Mouse (Mus musculus) v-Abl transformed pro-B cells (cell line): ENCODE results near the gene 1810062G17Rik.

ENCODE experiments used
- in situ Hi-C, 2 experiments: fragments of 400-800 bp; cut with MboI; formaldehyde crosslinking; loops; one replicate each; pipeline ENCODE4 v1.15.1; 2025; ENCODE audit not compliant: unreplicated experiment in 2 of 2

The 1810062G17Rik gene

DNA sequence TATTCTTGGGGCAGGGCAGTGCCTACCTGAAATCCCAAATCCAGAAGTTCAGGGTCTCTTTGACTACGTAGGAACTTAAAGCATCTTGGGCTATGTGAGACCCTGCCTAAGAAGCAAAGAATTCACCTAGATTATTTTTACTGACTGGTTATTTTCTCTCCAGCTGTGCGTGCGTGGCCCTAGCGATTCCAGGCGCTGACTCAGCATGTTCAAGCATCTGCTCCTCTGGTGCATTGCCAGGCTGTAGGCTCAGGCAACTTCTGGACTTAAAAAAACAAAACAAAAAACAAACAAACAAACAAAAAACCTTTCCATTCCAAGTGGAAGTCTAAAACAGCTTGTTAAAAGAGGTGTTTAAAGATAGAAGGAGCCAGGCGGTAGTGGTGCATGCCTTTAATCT, 22.5 kb downstream of the 1810062G17Rik start:
- in situ Hi-C loops = loop anchor here (5.0 to 25.0 kb wide), 4 partner anchors 316 to 811 kb away; no protein-coding TSS in a partner anchor

GRCm38 (mm10) chr3:36499418-36499817, 23.7 kb downstream of the 1810062G17Rik start:
- in situ Hi-C loops = loop anchor here (5.0 to 25.0 kb wide), 4 partner anchors 317 to 812 kb away; no protein-coding TSS in a partner anchor

DNA sequence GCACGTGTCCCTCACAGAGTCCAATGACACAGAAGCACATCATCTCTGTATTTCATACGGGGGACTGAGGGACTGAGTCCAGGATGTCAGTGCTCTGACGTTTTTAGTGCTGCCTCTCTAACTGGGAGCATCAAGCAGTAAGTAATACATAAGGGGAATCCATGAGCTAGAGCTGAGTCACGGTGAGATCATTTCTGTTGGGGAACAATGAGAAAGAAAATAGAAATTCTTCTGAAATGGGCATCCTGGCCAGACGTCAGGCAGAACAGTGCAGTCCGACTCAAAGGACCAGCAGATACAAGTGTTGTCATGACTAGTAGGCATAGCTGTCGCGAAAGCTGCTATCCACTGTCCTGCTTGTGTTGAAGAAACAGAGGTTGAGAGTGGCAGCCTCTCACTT, 25.2 kb downstream of the 1810062G17Rik start:
- in situ Hi-C loops = no loop called here

- in situ Hi-C loops = no loop called here
These were observed 25.8 kb downstream of the 1810062G17Rik start for GRCm38 (mm10) chr3:36501546-36501945.

DNA sequence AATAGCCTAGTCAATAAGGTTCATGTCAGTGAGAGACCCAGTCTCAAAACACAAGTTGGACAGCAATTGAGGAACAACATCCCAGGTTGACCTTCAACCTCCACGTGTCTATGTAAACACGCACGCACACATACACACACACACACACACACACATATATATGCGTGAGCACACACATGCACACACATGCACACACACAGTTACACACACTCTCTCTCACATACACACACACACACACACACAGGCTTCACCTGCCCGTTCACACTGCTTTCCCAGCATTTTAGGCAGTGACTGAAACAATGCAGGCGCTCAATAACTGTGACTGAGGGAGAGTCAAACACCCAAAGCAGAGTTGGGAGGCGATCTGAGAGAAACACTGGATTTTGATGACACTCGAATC, 29.6 kb downstream of the 1810062G17Rik start:
- in situ Hi-C loops = no loop called here

- in situ Hi-C loops = no loop called here
These were observed 30.3 kb downstream of the 1810062G17Rik start for GRCm38 (mm10) chr3:36505809-36506735.

DNA sequence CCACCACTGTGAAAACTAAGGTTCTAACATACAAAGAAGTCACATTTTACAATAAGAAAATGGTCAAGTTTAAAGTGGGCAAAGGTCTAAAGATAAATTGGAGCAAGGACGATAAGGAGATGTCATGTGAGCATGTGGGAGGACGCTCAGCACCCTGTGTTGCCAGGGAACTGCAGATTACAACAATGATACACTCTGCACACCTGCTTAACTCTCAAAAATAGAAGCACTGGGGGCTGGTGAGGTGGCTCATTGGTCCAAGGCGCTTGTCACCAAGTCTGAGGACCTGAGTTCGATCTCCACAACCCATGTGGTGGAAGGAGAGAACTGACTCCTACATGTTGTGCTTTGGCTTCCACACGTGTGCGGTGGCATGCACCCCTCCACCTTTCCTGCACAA, 35.8 kb downstream of the 1810062G17Rik start:
- in situ Hi-C loops = no loop called here

GRCm38 (mm10) chr3:36516196-36516595, 40.5 kb downstream of the 1810062G17Rik start:
- in situ Hi-C loops = no loop called here

GRCm38 (mm10) chr3:36521073-36522060, 45.6 kb downstream of the 1810062G17Rik start, which contains the start of gene Gm11549:
TSS of gene Gm11549 (minus strand) at chr3:36521813.
- in situ Hi-C loops = no loop called here

- in situ Hi-C loops = no loop called here
These were observed 46.4 kb downstream of the 1810062G17Rik start for GRCm38 (mm10) chr3:36522137-36522536.

DNA sequence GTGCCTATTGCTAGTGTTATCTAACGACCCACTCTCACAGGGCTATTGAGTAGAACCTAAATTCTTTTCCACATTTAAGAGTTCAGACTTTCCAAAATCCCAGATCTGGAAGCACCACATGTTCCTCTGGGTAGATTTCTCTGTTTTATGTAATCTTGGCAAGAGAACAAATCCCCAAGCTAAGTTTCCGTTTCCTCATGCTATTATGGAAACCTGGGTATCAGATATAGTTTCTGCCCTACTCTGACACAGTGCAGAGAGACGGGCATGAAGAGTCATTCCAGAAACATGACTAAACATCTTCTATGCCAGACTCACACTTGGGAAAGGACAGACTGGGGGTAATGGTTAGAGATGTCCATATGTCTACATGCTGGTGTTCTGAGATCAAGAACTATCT, 48.7 kb downstream of the 1810062G17Rik start:
- in situ Hi-C loops = no loop called here

DNA sequence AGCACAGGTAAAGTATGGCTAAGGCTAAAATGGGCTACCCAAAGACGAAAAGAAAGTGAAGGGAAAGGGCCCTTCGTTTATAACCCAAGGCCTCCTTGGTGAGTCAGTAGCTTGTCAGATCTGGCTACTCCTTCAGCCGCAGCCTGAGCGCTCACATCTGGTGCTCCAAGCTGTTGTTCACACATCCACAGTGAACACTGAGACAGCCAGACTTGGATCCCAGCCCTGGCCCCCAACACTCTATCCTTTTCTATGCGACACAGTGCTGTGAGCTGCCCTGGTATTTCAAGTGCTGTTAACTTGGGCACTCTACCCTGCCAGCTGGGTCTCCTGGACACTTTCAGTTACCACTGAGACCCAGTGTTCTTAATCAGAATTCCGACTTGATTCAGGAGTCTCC, 54.6 kb downstream of the 1810062G17Rik start:
- in situ Hi-C loops = no loop called here

DNA sequence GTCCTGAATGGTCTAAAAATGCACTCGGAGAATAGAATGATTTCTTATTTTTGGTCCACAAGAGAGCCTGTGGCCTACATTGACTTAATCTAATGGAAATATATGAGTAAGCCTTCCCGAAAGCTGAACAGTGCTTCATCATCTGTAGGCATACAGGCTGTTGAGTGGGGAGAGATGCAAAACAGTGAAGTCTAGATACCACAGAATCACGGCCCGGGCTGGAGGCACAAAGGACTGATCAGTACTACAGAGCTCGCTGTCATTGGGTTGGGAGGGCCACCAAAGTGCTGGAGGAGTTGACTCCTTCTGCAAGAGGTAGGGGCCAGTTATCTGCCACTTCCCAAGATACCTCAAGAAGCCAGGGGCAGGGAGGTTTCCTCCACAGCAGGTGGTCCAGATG, 55.0 kb downstream of the 1810062G17Rik start:
- in situ Hi-C loops = no loop called here

- in situ Hi-C loops = no loop called here
These were observed 55.5 kb downstream of the 1810062G17Rik start for GRCm38 (mm10) chr3:36531242-36531641.
